Mouse (Mus musculus): Measurements from ENCODE around the gene Cyp19a1.

DNA sequence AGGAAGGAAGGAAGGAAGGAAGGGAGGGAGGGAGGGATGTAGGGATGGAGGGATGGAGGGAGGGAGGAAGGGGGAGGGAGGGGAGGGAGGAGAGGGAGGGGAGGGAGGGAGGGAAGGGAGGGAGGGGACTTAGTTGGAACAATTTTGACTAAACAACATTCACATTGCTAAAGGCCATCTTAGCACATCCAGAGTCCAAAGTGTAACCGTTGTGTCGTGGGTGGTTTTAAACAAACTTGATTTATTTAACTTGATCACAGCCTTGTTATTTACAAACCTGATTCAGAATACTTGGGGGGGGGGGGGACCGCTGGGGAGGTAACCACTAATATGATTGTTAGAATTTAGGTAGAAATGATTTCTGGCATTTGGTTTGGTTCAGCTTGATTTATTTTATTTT is 31.5 kb upstream of the Cyp19a1 start:
- TF ChIP-seq TAL1 (IDR thresholded peaks at IDR 0.05; ENCODE audit: low read length) (no peak), GATA1 (IDR thresholded peaks at IDR 0.05; ENCODE audit: low read length) (no peak)
